Mouse (Mus musculus): ENCODE data around the gene Psap.

Psap gene

DNA sequence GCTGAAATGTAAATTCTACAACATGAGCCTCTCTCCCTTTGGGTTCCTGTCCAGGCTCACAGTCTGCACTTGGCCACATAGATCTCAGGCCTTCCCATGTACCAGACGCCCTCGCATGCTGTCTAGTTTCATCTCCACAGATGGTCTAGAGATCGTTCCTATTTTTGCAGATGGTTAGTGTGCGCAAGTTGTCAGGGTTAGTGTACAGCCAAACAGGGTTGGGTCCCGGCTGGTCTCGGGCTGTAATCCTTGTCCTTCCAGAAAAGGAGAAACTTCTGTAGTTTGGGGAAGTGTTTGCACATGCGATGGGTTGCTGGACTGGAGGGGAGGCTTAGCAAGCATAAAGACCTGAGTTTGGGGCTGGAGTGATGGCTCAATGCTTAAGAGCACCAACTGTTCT is 9.1 kb downstream of the Psap start:
- no peak for ATAC-seq (ENCODE audit: insufficient number of reproducible peaks, low FRiP score, low TSS enrichment)

GRCm38 (mm10) chr10:60287161-60287560 is 9.7 kb downstream of the Psap start:
- no peak for ATAC-seq (ENCODE audit: insufficient number of reproducible peaks, low FRiP score, low TSS enrichment)

- ATAC-seq (ENCODE audit: insufficient number of reproducible peaks, low FRiP score, low TSS enrichment), result no peak
Observed at GRCm38 (mm10) chr10:60287726-60288125, 10.3 kb downstream of the Psap start.

DNA sequence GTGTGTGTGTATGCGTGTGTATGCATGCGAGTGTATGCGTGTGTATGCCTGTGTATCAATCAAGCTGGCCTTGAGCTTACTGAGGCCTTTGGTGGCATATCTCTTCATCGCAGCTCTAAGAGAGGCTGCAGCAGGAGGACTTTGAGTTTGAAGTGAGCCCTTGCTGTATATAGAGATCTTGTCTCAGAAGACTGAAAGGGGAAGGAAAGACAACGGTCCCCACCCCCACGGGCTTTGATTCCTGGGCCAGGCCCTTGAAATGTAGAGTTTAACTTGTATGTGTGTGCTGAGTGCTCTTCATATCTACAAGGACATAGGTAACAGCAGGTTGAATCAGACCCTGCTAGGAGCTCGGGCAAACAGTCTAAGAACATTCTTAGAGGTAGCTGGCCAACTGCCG is 11.8 kb downstream of the Psap start:
- ATAC-seq (ENCODE audit: insufficient number of reproducible peaks, low FRiP score, low TSS enrichment), result no peak

- ATAC-seq (ENCODE audit: insufficient number of reproducible peaks, low FRiP score, low TSS enrichment), result no peak
Observed at GRCm38 (mm10) chr10:60290026-60290738, 12.8 kb downstream of the Psap start.

DNA sequence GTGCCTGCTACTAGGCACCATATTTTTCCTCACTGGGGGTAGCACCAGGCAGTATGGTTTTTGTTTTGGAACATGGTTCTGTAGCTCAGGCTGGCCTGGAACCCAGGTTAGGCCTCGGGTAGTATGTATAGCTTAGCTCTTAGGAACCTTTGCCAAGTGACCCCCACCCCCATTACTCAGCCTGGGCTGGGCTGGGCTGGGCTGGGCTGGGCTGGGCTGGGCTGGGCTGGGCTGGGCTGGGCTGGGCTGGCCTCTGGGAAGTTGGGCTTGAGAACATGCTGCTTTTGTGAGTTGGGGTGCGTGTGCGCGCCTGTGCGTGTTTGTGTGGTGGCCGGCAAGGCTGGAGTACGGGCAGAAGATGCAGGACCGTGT is 13.3 kb downstream of the Psap start:
- ATAC-seq (ENCODE audit: insufficient number of reproducible peaks, low FRiP score, low TSS enrichment), result no peak

GRCm38 (mm10) chr10:60292209-60292608 is 14.8 kb downstream of the Psap start:
- ATAC-seq (ENCODE audit: insufficient number of reproducible peaks, low FRiP score, low TSS enrichment), result no peak

DNA sequence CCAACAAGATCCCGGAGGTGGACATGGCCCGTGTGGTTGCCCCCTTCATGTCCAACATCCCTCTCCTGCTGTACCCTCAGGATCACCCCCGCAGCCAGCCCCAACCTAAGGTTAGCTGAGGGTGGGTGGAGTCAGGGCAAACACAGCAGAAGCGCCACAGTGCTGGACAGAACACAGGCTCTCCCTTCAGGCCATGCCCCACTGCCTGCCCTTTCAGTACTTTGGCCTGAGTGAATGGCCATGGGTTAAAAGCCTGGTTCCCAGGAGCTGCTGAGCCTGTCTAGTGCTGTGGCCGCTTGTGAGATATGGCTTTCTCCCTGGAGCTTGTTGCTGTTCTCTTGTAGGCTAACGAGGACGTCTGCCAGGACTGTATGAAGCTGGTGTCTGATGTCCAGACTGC is 17.2 kb downstream of the Psap start:
- no peak for ATAC-seq (ENCODE audit: insufficient number of reproducible peaks, low FRiP score, low TSS enrichment)

DNA sequence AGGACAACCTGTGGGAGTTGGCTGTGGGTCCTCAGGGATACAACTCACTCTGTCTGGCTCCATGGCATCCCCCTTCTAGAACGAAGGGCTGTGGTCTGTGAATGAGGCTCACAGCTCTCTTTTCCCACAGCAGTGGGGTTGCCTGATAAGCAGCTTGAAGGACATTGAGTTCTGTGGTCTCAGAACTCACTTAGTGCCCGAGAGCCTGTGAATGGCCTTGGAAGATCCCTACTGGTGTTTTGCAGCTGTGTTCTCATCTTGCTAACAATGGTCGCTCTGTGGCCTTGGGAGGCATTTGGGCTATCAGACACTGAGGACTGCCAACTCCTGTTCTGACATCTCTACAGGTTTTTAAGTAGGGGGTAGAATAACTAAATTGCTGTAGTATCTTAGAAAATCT is 17.9 kb downstream of the Psap start:
- no peak for ATAC-seq (ENCODE audit: insufficient number of reproducible peaks, low FRiP score, low TSS enrichment)

DNA sequence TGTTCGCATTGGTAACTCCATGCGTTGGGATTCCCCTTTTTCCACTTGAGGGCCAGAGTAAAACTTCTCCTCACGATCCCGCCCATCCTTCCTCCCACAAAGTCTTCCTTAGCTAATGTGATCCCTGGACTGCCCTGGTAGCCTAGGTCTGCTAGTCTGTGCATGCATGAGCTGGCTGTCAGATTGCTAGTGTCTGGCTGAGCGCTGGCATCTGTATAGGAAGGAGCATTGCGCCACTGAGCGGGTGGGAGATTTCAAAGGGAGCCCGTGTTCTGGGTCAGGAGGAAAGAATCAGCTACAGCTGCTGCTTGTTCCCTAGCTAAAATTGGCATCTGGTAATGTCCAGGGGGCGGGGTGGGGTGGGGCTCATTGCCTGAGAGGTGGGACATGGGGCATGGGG is 18.6 kb downstream of the Psap start:
- ATAC-seq (ENCODE audit: insufficient number of reproducible peaks, low FRiP score, low TSS enrichment), result no peak

DNA sequence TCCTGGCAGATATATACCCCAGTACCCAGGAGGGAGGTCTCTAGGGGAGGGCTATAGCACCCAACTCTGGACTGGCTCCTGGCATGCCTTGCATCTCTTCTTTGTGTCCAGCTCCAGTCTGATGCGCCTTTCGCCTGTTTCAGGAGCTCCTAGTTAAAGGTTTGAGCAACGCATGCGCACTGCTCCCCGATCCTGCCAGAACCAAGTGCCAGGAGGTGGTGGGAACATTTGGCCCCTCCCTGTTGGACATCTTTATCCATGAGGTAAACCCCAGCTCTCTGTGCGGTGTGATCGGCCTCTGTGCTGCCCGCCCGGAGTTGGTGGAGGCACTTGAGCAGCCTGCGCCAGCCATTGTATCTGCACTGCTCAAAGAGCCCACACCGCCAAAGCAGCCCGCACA is 22.2 kb downstream of the Psap start:
- no peak for ATAC-seq (ENCODE audit: insufficient number of reproducible peaks, low FRiP score, low TSS enrichment)

GRCm38 (mm10) chr10:60303419-60303818 is 26.0 kb downstream of the Psap start:
- ATAC-seq (ENCODE audit: insufficient number of reproducible peaks, low FRiP score, low TSS enrichment), result no peak

DNA sequence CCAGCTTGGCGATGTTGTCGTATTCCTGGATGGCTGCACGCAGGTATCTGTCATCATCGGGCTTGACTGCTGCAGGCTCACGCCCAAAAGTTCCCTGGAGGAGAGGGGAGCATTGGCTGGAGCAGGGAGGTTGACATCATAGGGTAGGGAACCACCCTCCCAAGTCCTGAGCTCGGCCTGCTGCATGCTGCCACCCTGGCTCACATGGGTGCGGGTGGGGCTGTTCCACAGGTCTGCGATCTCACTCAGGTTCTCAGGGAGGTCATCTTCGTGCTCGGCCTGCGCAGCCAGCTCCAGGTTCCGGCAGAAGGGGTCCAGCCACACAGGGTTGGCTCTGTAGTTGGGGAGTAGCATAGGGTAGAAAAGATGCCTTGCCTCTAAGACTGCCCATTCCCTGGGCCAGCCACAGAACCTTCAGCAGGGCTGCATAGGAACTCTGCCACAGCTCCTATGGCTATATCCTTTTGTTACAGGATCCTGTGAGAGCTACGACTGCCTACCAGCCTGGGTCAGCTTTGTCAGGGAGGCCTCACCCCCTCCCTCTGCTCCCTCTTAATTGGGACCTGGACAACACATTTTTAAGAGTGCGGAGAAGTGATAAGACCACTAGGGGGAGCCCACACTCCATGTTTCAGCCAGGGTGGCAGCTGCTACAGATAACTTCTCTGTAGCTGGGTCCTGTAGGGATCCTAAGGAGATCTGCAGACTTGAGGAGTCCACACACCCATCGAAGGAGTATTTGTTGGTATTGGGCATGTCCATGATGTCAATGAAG is 27.6 kb downstream of the Psap start:
- ATAC-seq (ENCODE audit: insufficient number of reproducible peaks, low FRiP score, low TSS enrichment), result peak; percentile 71

DNA sequence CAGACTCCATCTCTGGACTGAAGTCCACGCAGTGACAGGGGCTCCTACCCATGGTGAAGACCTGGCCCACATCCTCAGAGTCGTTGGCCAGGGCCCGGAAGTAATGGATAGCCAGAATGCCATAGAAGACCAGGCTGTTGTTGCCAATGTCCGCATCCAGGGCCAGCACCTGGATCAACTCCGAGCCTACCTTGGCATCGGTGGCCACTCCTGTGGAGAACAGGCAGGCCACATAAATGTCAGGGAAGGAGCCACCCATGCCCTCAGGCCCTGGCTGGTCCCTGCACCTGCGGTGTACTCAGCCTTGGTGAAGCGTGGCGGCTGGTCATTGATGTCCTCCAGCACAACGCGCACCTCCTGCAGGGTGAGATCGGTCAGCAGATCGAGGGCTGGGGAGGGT is 33.2 kb downstream of the Psap start:
- ATAC-seq (ENCODE audit: insufficient number of reproducible peaks, low FRiP score, low TSS enrichment), result peak; percentile 57; the same call in 1 of the 2 replicates

- ATAC-seq (ENCODE audit: insufficient number of reproducible peaks, low FRiP score, low TSS enrichment), result no peak
Observed at GRCm38 (mm10) chr10:60313606-60314005, 36.2 kb downstream of the Psap start.

DNA sequence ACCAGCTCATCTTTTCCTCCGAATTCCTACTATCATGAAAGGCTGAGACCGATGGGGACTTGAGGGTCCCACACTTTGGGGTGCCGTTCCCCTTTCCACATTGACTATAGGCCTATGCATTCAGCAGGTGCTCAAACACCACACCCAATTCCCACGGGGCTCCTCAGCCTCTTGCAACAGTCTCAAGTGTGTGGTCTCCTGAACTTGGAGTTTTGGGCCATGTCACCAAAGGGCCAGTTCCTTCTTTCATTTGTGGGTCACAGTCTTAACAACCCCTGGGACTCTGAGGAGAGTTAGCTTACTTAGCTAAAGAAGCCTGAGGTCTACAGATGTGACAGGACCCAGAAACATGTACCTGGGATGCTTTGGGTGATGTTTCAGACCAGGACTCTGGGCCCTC is 38.7 kb downstream of the Psap start:
- no peak for ATAC-seq (ENCODE audit: insufficient number of reproducible peaks, low FRiP score, low TSS enrichment)

DNA sequence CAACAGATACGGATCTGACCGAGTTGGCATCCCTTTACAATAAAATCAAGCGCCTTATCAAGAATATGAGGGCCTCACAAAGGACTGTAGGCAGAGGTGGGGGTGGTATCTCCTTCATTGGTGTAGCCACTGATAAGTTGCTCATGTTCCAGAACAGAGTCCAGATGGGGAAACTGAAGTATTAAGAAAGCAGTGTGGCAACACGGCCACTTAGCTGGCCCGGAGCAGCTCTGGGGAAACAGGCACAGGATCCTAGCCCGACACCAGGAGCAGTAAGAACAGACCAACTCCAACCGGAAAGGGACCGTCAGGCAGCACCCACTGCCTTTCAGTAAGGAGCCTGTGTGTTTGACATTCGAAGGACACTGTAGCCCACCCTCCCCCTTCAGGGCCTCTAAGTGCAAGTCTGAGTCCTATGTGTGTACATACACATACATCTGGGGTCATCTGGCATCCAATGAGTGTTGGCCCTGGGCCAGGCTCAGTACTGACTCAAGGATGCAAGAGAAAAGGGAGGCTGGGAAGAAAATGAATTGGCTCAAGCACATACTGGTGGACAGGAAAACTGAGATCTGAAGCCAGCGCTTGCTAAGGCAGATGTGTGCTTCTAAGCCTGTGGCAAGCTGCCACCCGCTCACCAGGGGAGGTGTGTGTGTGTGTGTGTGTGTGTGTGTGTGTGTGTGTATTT is 51.7 kb downstream of the Psap start:
- no peak for ATAC-seq (ENCODE audit: insufficient number of reproducible peaks, low FRiP score, low TSS enrichment)

DNA sequence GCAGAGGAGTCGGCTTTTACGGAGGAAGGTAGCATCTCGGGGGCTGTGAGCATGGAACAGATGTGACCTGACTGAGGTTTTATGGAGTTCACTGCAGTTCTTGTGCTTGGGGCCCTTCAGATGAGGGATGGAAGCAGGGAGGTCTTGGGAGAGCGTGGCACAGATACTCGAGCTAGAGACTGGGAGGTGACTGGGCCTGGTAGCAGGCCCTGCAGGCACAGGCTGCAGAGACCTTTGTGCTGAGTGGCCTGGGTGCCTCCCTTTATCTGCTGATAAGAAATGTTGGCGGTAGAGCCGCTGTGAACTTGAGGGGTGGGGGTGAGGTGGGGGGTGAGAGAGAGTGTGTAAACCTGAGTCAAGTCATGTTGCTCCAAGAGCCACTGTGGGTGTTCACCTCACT is 57.2 kb downstream of the Psap start:
- ATAC-seq (ENCODE audit: insufficient number of reproducible peaks, low FRiP score, low TSS enrichment), result no peak

DNA sequence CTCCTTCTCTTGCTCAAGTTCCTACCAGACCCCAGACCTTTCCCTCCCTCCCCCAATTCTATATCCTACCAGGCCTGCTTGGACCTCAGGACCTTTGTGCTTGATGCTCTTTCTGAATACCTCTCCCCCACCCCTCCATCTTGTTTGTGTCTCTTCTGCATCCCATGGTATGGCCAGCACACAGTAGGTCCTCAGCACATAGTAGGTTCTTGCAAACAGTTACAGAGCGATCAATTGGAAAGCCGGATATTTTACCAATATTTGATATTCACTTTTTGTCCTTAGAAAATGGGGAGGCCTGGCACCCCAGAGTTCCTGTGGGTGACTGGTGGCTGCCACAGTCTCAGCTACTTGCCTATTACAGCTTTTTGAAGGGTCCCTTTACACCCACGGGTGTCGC is 57.6 kb downstream of the Psap start:
- no peak for ATAC-seq (ENCODE audit: insufficient number of reproducible peaks, low FRiP score, low TSS enrichment)

DNA sequence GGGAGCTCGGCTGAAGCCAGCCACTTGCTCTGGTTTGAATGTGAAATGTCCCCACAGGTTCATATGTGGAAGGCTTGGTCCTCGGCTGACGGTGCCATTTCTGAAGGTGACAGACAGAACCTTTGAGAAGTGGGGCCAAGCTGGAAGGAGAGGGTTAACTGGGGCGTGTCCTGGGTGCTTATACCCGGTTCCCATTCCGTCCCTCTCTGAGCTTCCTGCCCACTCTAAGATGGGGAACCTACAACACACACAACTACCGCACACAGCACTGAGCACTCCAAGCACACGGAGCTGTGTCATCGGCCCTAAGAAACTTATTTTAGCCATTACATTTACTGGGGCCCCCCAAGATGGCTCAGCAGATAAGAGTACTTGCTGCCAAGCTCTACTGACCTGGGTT is 64.1 kb downstream of the Psap start:
- ATAC-seq (ENCODE audit: insufficient number of reproducible peaks, low FRiP score, low TSS enrichment), result no peak

DNA sequence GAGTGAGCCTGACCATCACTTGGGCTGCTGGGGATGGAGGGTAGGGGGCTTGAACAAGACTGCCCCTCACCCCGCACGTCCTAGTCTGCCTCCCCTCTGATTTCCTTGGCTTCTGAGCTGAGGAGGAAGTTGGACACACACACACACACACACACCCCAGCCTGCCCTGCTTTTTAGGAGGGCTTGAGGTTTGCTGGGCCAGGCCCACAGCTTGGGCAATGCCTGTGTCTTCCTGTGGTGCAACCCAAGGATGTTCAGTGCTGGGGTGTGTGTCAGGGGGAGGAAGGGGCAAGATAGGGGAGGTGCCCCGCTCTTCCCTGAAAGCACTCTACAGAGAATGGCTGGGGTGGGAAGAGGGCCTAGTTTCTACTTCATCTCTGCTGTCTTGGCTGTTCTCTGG is 66.7 kb downstream of the Psap start:
- no peak for ATAC-seq (ENCODE audit: insufficient number of reproducible peaks, low FRiP score, low TSS enrichment)

DNA sequence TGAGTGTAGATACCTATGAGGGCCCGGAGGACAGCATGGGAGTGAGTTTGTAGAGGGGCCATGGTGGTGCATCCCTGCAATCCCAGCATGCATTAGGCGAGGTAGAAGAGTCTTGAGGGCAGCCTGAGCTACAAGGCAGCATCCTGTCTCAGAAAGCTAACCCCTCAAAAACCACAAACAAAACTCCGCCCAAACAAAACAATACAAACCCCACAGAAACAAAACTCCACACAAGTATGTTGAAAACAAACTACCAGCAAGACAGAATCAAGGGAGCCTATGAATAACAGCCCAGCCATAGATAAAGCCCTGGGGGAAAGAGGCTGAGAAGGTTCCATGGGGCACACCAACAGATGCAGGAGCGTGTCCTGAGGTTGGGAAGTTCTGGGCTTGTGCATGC is 68.6 kb downstream of the Psap start:
- ATAC-seq (ENCODE audit: insufficient number of reproducible peaks, low FRiP score, low TSS enrichment), result no peak

Measured in cerebellum, adult (tissue).